Mouse (Mus musculus) forebrain, embryonic 15.5 days (tissue): ENCODE data around the gene Abhd12b. TPM values are rescaled to one million over a fixed set of nuclear protein-coding genes. Genes with fewer than 3 reads are reported as not detected.

Source experiments
- ATAC-seq: fragments of 200-750 bp; cut with Nextera tagmentation; replicated peaks from 2 replicates; pipeline ENCODE4 v1.8.0; 2017; ENCODE audit warnings: mild to moderate bottlenecking, moderate TSS enrichment, moderate library complexity
- H3K27ac ChIP-seq: fragments of 300-500 bp; sonication (generic); replicated peaks from 2 replicates; pipeline ENCODE4 v1.5.1; 2015; ENCODE audit warnings: mild to moderate bottlenecking, inconsistent platforms
- H3K27me3 ChIP-seq: fragments of 300-500 bp; sonication (generic); 2 replicates; pipeline ENCODE4 v1.6.1; 2015; ENCODE audit warnings: inconsistent platforms
- H3K36me3 ChIP-seq: fragments of 300-500 bp; sonication (generic); 2 replicates; pipeline ENCODE4 v1.6.1; 2015; ENCODE audit warnings: mild to moderate bottlenecking, inconsistent platforms
- H3K4me1 ChIP-seq: fragments of 300-500 bp; sonication (generic); 2 replicates; pipeline ENCODE4 v1.6.1; 2015; ENCODE audit warnings: inconsistent platforms
- H3K4me2 ChIP-seq: fragments of 300-500 bp; sonication (generic); replicated peaks from 2 replicates; pipeline ENCODE4 v1.6.1; 2015; ENCODE audit warnings: mild to moderate bottlenecking, inconsistent platforms
- H3K4me3 ChIP-seq: fragments of 300-500 bp; sonication (generic); 2 replicates; pipeline ENCODE4 v1.5.1; 2015; ENCODE audit warnings: mild to moderate bottlenecking, inconsistent platforms
- H3K9ac ChIP-seq: fragments of 300-500 bp; sonication (generic); replicated peaks from 2 replicates; pipeline ENCODE4 v1.6.1; 2015; ENCODE audit warnings: mild to moderate bottlenecking, inconsistent platforms
- H3K9me3 ChIP-seq: fragments of 300-500 bp; sonication (generic); 2 replicates; pipeline ENCODE4 v1.6.1; 2016; ENCODE audit warnings: inconsistent platforms
- WGBS: fragments of 180-500 bp; shearing (Covaris S2); methylation state at CpG from one replicate; pipeline ENCODE4 v1.1.7; 2015; ENCODE audit warnings: mixed read lengths; 5-methylcytosine and 5-hydroxymethylcytosine counted together
- polyA plus RNA-seq: library from polyadenylated mRNA; unstranded; fragments of >200 nt; fragmentation: Nextera tagmentation; extraction: Ambion mirVana; gene quantifications from 2 replicates; pipeline ENCODE4 v1.2.1, GENCODE M21; 2015

Abhd12b gene
- polyA plus RNA-seq, 1 experiment from 2014 or later: not detected

DNA sequence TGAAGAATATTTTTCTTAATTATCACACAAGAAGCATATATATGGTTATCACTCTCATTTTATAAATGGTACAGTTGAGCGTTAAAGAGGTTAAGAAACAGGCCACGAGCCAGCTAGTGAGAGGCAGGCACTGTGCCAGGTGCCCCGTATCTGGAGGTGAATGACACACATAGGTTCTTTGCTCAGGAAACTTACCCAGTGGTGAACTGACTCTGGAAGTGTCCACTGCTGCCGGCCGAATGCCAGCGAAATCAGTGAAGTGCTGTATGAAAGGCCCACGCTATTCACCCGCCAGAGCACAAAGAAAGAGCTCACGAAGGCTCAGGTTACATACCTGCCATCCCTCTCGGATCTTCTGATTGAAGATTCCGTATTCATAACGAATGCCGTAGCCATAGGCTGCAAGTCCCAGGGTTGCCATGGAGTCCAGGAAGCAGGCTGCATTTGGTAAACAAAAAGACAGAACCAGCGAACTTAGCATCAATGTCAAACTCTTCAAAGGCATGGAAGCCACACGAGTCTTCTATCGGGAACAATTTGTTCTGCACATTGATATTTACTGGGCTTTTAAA is 62.4 kb downstream of the Abhd12b start:
- Histone ChIP-seq H3K4me1 (peaks cover 4% of the 10 kb centered on the region; the same call in 1 of the 2 replicates), H3K9me3 (no peaks in the 10 kb centered on the region), H3K27me3 (no peaks in the 10 kb centered on the region), H3K4me2 (no peak overlapping the region), H3K27ac (no peak overlapping the region), H3K36me3 (no peaks in the 10 kb centered on the region), H3K4me3 (no peak overlapping the region), H3K9ac (no peak overlapping the region)
- WGBS: 24% methylated on average over 16 of the region's 16 CpGs
- ATAC-seq: no peak

DNA sequence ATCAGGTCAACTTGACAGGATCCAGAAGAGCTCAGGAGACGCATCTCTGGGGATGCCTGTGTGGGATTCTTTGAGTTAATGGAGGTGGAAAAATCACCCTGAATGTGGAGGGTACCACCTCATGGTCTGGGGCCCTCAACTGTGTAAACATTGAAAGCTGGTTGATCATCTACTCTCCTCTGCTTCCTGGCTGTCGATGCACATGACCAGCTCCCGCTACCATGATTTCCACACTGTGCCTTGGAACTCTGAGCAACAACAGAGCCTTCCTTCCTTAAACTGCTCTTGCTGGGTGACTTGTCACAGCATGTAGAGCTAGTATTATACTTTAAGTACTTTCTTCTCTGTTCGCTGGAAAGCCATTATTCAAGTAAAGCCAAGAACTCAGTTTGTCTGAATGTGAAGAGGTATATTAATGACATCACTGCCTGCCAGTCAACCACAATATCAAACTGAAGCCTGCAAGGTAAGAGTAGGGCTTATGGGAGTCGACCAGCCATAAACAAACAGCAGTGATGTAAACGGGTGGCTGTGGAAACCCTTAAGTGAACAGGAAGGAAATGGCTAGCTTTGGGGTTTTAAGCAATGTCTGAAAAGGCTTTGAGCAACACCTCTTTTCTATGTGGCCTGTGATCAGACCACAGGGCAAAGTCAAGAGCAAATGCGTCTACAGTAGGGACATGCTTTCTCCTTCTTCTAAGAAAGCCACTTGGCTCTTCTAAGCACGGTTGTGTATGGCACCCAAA is 65.0 kb downstream of the Abhd12b start:
- Histone ChIP-seq H3K4me1 (peaks cover 9% of the 10 kb centered on the region; the same call in 1 of the 2 replicates), H3K9ac (no peak overlapping the region), H3K9me3 (no peaks in the 10 kb centered on the region), H3K36me3 (no peaks in the 10 kb centered on the region), H3K27me3 (no peaks in the 10 kb centered on the region), H3K4me2 (no peak overlapping the region), H3K27ac (no peak overlapping the region), H3K4me3 (no peak overlapping the region)
- WGBS: 88% methylated on average over 8 of the region's 8 CpGs
- no peak for ATAC-seq

DNA sequence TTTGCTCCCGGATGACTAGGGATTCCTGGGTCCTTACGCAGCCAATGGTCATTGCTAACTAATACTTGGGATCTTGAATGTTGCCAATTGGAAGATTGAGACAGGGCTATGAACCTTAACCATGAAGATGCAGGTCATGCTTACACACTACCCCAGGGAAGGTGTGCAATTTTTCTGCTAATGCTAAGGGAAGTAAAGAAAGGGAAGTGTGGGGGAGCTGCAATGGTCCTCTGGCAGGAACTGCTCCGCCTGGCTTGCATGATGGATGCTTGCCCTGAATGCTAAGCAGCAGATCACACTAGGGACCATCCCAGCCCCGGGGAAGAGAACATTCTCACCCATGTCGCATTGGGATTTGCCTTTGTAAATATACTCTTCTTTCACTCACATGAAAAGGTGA is 67.5 kb downstream of the Abhd12b start:
- Histone ChIP-seq H3K4me2 (no peak overlapping the region), H3K36me3 (no peaks in the 10 kb centered on the region), H3K9me3 (no peaks in the 10 kb centered on the region), H3K27me3 (no peaks in the 10 kb centered on the region), H3K4me1 (peaks cover 7% of the 10 kb centered on the region; the same call in 1 of the 2 replicates), H3K27ac (no peak overlapping the region), H3K9ac (no peak overlapping the region), H3K4me3 (no peak overlapping the region)
- no peak for ATAC-seq
- 77% methylated on average over 5 of the region's 5 CpGs for WGBS

DNA sequence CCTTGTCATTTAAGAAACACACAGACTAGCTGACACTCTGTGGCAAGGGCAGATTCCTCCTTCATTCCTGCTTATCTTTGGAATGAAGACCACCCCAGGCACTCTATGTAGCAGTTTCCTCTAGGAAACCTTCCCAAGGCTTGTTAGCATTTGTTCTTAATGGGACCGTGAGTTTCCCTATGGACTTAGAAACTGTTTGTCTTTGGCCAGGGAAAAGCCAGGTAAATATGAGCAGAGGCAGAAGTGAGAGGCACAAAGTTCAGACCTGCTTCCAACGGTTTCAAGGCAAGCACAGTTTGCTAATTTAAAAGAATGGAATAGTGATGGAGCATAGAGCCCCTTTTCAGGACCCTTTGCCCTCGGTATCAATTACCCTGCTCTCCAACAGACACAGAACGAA is 69.4 kb downstream of the Abhd12b start:
- H3K4me1 ChIP-seq: peaks cover 16% of the 10 kb centered on the region
- no peaks in the 10 kb centered on the region for H3K36me3 ChIP-seq
- no peak overlapping the region for H3K4me3 ChIP-seq
- no peak overlapping the region for H3K27ac ChIP-seq
- WGBS: 65% methylated on average over 4 of the region's 4 CpGs
- H3K9me3 ChIP-seq: no peaks in the 10 kb centered on the region
- 0 out of 2 replicates have a peak, but pooled peaks cover 5% of the 10 kb centered on the region for H3K27me3 ChIP-seq
- H3K4me2 ChIP-seq: no peak overlapping the region
- no peak overlapping the region for H3K9ac ChIP-seq
- ATAC-seq: no peak

DNA sequence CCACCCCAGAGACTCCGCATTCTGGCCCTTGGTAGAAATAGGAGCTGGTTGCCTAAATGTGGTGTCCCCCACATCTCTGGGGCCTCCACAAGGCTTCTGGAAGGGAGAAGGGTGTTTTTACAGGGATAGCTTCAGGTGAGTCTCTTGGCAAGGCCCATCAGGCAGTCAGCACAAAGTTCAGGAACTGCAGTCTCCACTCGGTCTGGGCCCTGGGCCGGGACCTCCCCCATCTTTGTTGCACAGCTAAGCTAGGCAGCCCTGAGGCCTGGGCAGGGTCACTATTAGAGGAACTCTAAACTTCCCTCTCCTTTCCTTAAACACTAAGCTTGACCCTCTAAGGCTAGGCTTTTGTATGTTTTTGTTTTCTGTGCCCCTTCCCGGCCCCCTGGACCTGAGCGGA is 72.7 kb downstream of the Abhd12b start:
- Histone ChIP-seq H3K4me1 (peaks cover 16% of the 10 kb centered on the region), H3K36me3 (no peaks in the 10 kb centered on the region), H3K4me2 (peak overlapping the region; percentile 74), H3K27me3 (0 out of 2 replicates have a peak, but pooled peaks cover 5% of the 10 kb centered on the region), H3K27ac (no peak overlapping the region), H3K4me3 (peak overlapping the region; percentile 44), H3K9me3 (no peaks in the 10 kb centered on the region), H3K9ac (no peak overlapping the region)
- WGBS: 31% methylated on average over 5 of the region's 5 CpGs
- no peak for ATAC-seq

DNA sequence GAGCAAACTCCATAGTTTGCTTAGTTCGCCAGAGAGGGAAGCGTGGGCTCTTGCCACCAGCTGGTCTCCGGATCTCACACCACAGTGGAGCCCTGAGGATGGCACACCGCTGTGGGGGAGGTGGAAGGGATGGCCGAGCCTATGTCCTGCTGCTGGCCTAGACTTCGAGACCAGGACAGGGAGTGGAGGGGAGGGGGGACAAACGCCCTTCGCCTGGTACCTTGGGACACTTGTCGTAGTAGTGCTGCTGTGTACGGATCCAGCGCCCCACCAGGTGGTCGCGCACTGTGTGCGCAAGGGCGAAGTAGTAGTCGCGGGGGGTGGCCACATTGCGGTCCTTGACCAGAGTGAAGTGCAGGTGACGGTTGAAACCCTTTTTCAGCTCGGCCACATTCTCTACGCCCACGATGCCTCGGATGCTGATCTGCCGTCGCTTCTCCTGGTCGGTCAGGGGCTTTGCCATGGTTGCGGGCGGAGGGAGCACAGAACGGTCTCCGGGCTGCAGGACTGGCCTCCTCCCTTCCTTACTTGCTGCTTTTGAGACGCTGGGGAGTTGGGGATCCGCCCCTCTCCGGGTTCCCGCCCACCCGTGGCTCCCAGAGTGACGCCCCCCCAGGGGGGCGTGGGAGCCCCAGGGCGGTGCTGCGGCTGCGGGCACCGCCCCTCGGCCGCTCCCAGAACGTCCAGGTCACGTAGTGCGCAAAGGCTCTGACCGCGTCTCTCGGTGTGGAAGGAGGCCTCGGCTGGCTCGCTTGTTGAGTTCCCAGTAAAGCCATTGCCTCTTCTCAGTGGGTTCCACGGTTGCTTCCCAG is 73.4 kb downstream of the Abhd12b start:
- H3K36me3 ChIP-seq: no peaks in the 10 kb centered on the region
- 0 out of 2 replicates have a peak, but pooled peaks cover 5% of the 10 kb centered on the region for H3K27me3 ChIP-seq
- 2% methylated on average over 52 of the region's 52 CpGs for WGBS
- peak overlapping the region; percentile 44 for H3K4me3 ChIP-seq
- peak; percentile 80 for ATAC-seq
- H3K9me3 ChIP-seq: no peaks in the 10 kb centered on the region
- H3K4me1 ChIP-seq: peaks cover 16% of the 10 kb centered on the region
- peak overlapping the region; percentile 45 for H3K9ac ChIP-seq
- peak overlapping the region; percentile 74 for H3K4me2 ChIP-seq
- no peak overlapping the region for H3K27ac ChIP-seq

DNA sequence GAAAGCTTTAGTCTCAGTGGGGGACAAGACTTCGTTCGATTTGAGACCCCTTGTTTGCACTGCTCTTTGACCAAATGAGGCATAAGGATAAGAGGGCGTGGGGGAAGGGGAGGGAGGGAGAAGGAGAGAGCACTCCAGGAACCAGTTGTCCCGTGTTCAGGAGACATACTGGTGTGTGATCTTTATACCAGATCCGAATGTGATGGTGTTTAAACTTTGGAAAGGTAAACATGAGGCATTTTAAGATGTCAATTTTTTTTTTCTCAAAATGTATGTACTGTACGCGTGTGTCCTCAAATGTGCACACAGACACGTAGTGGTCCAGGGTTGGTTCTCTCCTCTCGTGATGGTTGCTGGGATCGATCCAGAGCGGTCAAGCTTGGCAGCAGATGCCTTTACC is 74.2 kb downstream of the Abhd12b start:
- Histone ChIP-seq H3K4me2 (no peak overlapping the region), H3K27ac (no peak overlapping the region), H3K4me1 (peaks cover 12% of the 10 kb centered on the region), H3K9ac (no peak overlapping the region), H3K4me3 (no peak overlapping the region), H3K9me3 (no peaks in the 10 kb centered on the region), H3K27me3 (0 out of 2 replicates have a peak, but pooled peaks cover 5% of the 10 kb centered on the region), H3K36me3 (no peaks in the 10 kb centered on the region)
- ATAC-seq: no peak
- 66% methylated on average over 11 of the region's 11 CpGs for WGBS

DNA sequence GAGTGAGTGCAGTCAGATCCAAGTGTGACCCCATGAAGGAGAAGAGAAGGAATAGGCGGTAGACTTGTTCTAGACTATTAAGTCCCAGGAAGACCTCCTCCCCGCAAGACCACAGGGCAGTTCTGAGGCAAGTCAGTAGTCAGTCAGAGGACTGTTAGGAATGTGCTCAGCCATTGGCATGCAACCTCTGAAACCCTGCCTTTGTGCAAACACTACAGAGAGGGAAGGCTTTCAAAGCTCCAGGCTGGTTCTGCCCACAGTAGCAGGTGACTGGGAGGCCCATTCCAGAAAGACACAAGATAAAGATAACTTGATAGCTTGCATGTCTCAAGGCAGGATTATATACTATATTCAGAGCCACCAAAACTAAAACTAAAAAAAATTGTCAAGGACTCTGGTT is 77.4 kb downstream of the Abhd12b start, which contains the start of gene Pygl:
Pygl (minus strand) TSS at position 195 of the 400 bp plus-strand sequence.
- Histone ChIP-seq H3K4me2 (no peak within 1 kb of the TSS), H3K36me3 (no peaks in the 10 kb centered on the region), H3K4me3 (no peak within 1 kb of the TSS), H3K9me3 (no peaks in the 10 kb centered on the region), H3K27me3 (0 out of 2 replicates have a peak, but pooled peaks cover 5% of the 10 kb centered on the region), H3K27ac (no peak within 1 kb of the TSS), H3K4me1 (peaks cover 20% of the 10 kb centered on the region), H3K9ac (no peak within 1 kb of the TSS)
- ATAC-seq: no peak
- WGBS: 82% methylated on average over 2 of the region's 2 CpGs

DNA sequence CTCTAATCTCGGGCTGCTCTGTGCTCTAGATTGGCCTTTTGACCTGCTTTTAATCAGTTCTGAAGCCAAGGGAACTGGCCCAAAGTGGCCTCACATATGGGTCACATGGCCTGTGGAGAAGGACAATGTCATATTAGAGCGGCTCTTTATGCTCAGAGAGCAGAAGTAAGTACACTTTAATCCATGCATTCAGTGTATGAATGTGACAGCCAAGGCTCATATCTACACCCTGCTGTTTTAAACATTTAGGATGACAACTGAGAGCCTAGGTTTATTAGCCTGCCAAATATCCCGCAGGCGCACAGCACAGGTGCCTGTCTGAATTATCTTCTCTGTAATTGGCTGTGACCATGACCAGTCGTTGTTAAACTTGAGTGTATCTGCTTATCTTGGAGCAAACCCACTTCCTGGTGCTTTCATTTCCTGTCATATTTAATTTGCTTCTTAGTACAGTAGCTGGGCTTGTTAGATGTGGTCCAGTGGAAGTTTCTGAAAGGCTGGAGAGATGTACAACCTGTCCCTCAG is 78.1 kb downstream of the Abhd12b start:
- peaks cover 16% of the 10 kb centered on the region for H3K4me1 ChIP-seq
- no peak overlapping the region for H3K27ac ChIP-seq
- 16% methylated on average over 5 of the region's 5 CpGs for WGBS
- H3K9me3 ChIP-seq: no peaks in the 10 kb centered on the region
- H3K36me3 ChIP-seq: no peaks in the 10 kb centered on the region
- H3K4me3 ChIP-seq: no peak overlapping the region
- H3K27me3 ChIP-seq: no peaks in the 10 kb centered on the region
- H3K9ac ChIP-seq: no peak overlapping the region
- no peak overlapping the region for H3K4me2 ChIP-seq
- ATAC-seq: no peak
